Mouse (Mus musculus) E14TG2a.4 (cell line): ENCODE measurements around the gene Chst8.

ENCODE experiments used
- CTCF ChIP-seq: conservative IDR thresholded peaks from 2 replicates; pipeline ENCODE4 v1.5.1; 2014; ENCODE audit warnings: low read length
- POU5F1 ChIP-seq: IDR thresholded peaks from 2 replicates; pipeline ENCODE4 v1.6.1; 2014; ENCODE audit warnings: low read length, borderline replicate concordance

GRCm38 (mm10) chr7:34672916-34673315, 139.6 kb downstream of the Chst8 start:
- TF ChIP-seq CTCF: no peak
- no peak for TF ChIP-seq POU5F1
